Mouse (Mus musculus): Measurements from ENCODE around the gene Esyt2.

The Esyt2 gene

DNA sequence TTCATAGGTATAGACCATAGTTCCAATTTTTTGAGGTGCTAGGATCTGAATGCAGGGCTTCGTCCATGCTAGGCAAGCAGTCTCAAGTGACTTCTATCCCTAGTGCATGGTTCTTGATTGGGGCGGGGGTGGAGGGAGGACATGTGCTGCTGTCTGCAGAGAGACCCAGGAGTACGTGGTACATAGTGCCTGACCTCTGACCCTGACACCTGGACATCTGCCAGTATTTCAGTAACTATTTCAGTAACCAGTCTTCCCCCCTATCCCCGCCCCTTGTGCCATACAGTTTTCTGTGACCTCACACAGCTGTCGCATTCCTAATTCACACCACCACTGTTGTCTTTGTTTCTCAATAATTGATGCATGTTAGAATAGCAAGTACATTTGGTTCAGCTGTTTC lies 71.4 kb downstream of the Esyt2 start:
- in situ Hi-C loops (cut with MboI; ENCODE audit: low sequenced_read_pairs) = no loop called here

DNA sequence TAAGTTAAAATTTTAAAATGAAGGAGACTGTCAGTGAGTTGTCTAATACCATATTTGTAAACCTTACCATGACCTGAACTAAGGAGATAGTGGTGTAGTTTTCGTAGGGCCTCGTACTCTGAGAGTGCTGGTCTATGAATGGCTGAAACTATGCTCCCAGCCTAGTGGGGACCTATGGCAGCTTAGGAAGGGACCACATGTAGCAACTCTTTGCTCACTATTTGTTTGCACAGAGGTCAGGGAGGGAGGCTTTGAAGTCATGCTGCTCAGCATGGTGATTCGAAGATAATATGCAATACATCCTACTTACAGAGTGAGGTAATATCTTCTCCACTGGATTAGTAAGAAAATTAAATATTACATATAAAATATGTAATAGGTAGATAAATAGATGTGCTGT lies 73.7 kb downstream of the Esyt2 start:
- in situ Hi-C loops (cut with MboI; ENCODE audit: low sequenced_read_pairs) = no loop called here

- in situ Hi-C loops (cut with MboI; ENCODE audit: low sequenced_read_pairs) = no loop called here
Observed at GRCm38 (mm10) chr12:116362091-116362490, 81.1 kb downstream of the Esyt2 start.

DNA sequence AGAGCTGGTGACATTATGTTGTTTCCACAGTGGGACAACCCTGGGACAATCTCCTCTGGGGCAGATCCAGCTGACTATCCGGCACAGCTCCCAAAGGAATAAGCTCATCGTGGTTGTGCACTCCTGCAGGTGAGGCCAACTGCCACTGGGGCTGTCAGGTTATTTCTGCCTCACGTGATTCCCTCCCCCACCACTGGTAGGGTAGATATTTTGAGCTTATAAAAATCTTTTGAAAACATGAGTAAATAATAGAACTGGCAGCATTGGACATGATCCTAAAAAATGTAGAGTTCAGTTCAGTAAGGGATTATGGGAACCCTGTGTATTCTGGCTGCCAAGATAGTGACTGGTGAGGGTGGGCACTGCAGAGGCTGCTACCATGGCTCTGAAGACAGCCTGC lies 85.9 kb downstream of the Esyt2 start:
- in situ Hi-C loops (cut with MboI; ENCODE audit: low sequenced_read_pairs) = no loop called here

- in situ Hi-C loops (cut with MboI; ENCODE audit: low sequenced_read_pairs) = no loop called here
Observed at GRCm38 (mm10) chr12:116367346-116367745, 86.3 kb downstream of the Esyt2 start.

GRCm38 (mm10) chr12:116368857-116369256 lies 87.9 kb downstream of the Esyt2 start:
- in situ Hi-C loops (cut with MboI; ENCODE audit: low sequenced_read_pairs) = no loop called here

GRCm38 (mm10) chr12:116383101-116383500 lies 102.1 kb downstream of the Esyt2 start:
- in situ Hi-C loops (cut with MboI; ENCODE audit: low sequenced_read_pairs) = no loop called here

DNA sequence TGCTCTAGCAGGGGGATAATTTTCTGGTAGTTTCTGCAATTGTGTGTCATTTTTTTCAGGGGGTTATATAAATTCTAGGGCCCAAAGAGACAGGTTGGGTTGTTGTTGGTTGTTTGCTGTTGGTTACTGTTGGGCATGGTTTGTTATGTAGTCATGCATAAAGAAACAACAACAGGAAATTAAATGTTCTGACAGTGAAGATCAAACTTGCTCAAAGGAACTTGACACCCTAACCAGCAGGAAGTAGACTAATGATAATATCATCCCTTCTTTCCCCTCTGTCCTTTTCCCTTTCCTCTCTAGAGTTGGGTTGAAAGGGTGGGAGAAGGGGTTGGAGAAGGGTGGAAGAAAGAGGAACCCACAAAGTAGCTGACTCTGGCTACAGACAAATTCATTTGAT lies 103.0 kb downstream of the Esyt2 start:
- in situ Hi-C loops (cut with MboI; ENCODE audit: low sequenced_read_pairs) = no loop called here

DNA sequence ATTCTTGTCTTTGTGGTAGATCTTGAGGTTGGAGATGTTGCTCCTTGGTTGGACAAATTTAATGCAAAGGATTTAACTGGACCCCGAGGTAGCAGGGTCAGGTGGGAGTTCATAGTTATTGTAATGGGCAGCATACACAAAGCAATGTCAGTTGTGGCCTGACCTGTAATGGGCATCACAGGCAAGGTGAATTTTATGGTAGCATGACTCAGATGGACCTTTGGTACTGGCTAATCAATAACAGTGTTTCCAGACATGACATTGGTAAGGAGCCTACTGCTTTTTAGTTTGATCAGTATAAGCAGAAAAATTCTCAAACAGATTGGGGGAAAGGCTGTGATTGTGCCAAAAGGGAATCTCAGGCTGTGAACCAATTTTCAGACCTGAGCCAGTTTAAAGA lies 105.8 kb downstream of the Esyt2 start:
- in situ Hi-C loops (cut with MboI; ENCODE audit: low sequenced_read_pairs) = no loop called here

DNA sequence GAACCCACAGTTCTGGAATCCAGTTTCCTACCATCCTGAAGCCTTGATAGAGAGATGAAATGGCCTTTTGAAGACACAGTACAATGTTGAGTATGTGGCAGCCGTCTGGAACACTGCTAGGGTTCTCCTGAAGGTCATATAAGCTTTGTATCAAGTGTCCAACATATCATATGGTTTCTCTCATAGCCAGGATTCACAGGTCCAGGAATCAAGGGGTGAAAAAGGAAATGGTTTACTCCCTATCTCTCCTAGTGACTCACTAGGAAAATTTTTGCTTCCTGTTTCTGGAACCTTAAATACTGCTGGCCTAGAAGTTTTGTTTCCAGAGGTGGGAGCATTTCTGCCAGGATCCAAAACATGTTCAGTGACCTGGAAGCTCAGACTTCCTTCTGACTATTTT lies 108.9 kb downstream of the Esyt2 start:
- in situ Hi-C loops (cut with MboI; ENCODE audit: low sequenced_read_pairs) = no loop called here

GRCm38 (mm10) chr12:116394327-116394726 lies 113.3 kb downstream of the Esyt2 start:
- in situ Hi-C loops (cut with MboI; ENCODE audit: low sequenced_read_pairs) = no loop called here

DNA sequence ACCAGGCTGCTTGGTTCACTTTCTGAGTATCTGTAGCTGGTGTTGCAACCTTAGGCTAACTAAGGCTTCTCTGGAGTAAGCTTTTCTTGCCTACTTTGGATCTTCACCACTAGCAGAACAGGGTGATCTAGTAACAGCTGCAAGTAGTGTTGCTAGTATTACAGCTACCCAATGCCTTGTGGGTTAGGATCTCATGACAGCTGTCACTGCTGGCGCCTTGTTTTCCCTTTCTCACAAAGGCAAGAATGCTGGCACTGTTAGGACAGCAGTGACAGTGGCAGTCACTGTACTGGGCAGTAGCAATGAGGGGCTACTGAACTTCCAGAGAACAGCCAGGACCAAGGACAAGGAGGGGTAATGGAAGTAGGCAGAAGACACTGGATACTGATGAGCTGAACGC lies 114.3 kb downstream of the Esyt2 start:
- in situ Hi-C loops (cut with MboI; ENCODE audit: low sequenced_read_pairs) = no loop called here

GRCm38 (mm10) chr12:116396072-116396695 lies 115.2 kb downstream of the Esyt2 start:
- in situ Hi-C loops (cut with MboI; ENCODE audit: low sequenced_read_pairs) = no loop called here

- in situ Hi-C loops (cut with MboI; ENCODE audit: low sequenced_read_pairs) = no loop called here
Observed at GRCm38 (mm10) chr12:116404012-116404679, 123.2 kb downstream of the Esyt2 start.

DNA sequence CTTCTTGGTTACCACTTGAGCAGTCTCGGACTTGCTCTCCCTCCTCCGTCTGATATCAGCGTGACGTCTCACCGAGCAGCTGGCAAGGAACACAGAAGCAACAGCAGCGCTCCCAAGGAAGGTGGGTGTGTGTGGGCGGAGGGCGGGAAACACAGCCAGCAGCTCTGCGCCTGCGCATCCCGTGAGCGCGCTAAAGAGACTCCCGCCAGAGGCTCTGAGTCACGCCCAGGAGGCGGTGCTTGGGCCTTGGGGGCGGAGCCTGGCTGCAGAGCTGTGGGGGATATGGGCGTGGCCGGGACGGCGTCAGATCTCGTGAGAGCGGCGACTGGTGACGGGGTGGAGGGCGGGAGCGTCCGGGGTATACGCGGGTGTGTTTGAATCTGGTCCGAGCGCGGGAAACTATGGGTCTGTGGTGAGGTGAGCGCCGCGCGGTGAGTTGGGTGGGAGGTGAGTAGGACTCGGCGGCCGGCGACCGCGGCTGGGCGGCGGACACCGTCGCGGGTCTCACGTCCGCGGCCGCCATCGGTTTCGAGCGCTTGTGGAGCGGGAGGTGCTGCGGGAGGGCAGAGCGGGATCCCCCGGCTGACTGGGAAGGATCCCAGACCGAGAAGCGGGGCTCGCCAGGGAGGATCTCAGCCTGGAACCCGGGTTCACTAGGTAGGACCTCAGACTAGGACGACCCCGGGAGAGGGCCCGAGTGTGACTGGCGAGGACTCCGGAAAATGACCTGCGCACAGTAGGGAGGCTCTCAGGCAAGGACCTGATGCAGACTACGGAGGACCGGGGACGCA lies 124.2 kb downstream of the Esyt2 start, which contains the start of gene Ncapg2:
TSS of gene Ncapg2 (plus strand) at position 358 of the 791 bp plus-strand sequence.
- in situ Hi-C loops (cut with MboI; ENCODE audit: low sequenced_read_pairs) = no loop called here

GRCm38 (mm10) chr12:116405836-116406155 lies 124.8 kb downstream of the Esyt2 start:
- in situ Hi-C loops (cut with MboI; ENCODE audit: low sequenced_read_pairs) = no loop called here

DNA sequence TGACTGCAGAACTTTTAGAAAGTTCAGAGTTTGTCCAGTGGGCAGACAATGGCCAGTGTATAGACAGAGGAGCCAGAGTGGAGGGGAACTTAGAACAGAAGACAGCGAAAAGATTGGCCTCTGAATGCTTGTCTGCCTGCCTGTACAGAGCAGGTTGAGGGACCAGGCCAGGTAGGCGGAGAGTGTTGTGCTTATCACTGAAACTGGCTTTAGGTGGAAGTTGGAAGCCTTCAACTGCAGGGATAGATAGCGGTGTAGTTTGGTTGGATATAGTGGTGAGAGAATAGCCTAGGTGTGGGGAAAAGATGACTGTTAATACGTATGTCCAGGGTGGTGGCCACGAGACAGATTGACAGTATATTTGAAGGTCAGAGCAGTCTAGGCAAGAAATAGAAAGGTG lies 126.9 kb downstream of the Esyt2 start:
- in situ Hi-C loops (cut with MboI; ENCODE audit: low sequenced_read_pairs) = no loop called here

- in situ Hi-C loops (cut with MboI; ENCODE audit: low sequenced_read_pairs) = no loop called here
Observed at GRCm38 (mm10) chr12:116414941-116415340, 133.9 kb downstream of the Esyt2 start.

DNA sequence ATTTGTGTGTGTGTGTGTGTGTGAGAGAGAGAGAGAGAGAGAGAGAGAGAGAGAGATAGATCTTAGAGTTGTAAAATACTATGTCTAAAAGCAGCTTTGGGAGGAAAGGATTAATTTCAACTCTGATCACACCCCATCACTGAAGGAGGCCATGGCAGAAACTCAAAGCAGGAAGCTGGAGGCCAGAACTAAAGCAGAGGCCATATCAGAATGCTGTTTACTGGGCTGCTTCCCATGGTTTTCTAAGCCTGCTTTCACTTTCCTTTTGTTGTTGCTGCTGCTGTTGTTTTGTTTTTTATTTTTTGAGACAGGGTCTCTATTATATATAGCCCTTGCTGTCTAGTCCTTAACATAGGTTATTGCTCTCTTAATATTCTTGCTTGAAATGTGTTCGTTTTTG lies 135.5 kb downstream of the Esyt2 start:
- in situ Hi-C loops (cut with MboI; ENCODE audit: low sequenced_read_pairs) = no loop called here

DNA sequence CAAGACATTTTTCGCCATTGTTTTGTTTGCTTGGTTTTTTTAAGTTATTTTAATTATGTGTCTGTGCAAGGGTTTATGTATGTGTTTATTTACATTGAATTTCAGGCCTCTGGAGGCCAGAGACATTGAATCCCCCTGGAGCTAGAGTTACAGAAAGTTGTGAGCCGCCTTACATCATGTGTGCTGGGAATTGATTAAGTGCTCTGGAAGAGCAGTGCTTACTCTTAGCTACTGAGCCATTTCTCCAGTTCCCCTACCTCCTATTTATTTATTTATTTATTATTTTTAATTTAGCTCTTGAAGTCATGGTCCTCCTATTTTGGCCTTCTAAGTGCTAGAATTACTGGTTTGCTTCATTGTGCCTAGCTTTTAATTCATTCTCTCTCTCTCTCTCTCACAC lies 140.7 kb downstream of the Esyt2 start:
- in situ Hi-C loops (cut with MboI; ENCODE audit: low sequenced_read_pairs) = no loop called here

- in situ Hi-C loops (cut with MboI; ENCODE audit: low sequenced_read_pairs) = no loop called here
Observed at GRCm38 (mm10) chr12:116425392-116425791, 144.4 kb downstream of the Esyt2 start.

GRCm38 (mm10) chr12:116433742-116434141 lies 152.7 kb downstream of the Esyt2 start:
- in situ Hi-C loops (cut with MboI; ENCODE audit: low sequenced_read_pairs) = no loop called here
